Mouse (Mus musculus) forebrain, embryonic 16.5 days (tissue): Measurements from ENCODE around the gene Zfp593. TPM values are rescaled to one million over a fixed set of nuclear protein-coding genes. Genes with fewer than 3 reads are reported as not detected.
A peak's percentile ranks its signal among the peaks of the same experiment; 100 is the strongest.

ENCODE experiments used
- ATAC-seq: fragments of 200-750 bp; cut with Nextera tagmentation; 2 replicates; pipeline ENCODE4 v1.8.0; 2017; ENCODE audit warnings: mild to moderate bottlenecking, moderate library complexity
- H3K27ac ChIP-seq: fragments of 300-500 bp; sonication (generic); 2 replicates; pipeline ENCODE4 v1.5.1; 2014; ENCODE audit warnings: low read length, control low read depth
- H3K27me3 ChIP-seq: fragments of 300-500 bp; sonication (generic); replicated peaks from 2 replicates; pipeline ENCODE4 v1.6.1; 2014; ENCODE audit warnings: low read length; ENCODE audit not compliant: control insufficient read depth, insufficient read depth
- H3K36me3 ChIP-seq: fragments of 300-500 bp; sonication (generic); 2 replicates; pipeline ENCODE4 v1.6.1; 2014; ENCODE audit not compliant: control insufficient read depth, insufficient read depth
- H3K4me1 ChIP-seq: fragments of 300-500 bp; sonication (generic); replicated peaks from 2 replicates; pipeline ENCODE4 v1.6.1; 2014; ENCODE audit warnings: low read length; ENCODE audit not compliant: control insufficient read depth, insufficient read depth
- H3K4me2 ChIP-seq: fragments of 300-500 bp; sonication (generic); 2 replicates; pipeline ENCODE4 v1.6.1; 2014; ENCODE audit warnings: mild to moderate bottlenecking, low read length, control low read depth
- H3K4me3 ChIP-seq: fragments of 300-500 bp; sonication (generic); replicated peaks from 2 replicates; pipeline ENCODE4 v1.5.1; 2014; ENCODE audit warnings: mild to moderate bottlenecking, low read length, control low read depth
- H3K9ac ChIP-seq: fragments of 300-500 bp; sonication (generic); replicated peaks from 2 replicates; pipeline ENCODE4 v1.6.1; 2014; ENCODE audit warnings: low read depth, low read length, control low read depth
- H3K9me3 ChIP-seq: fragments of 300-500 bp; sonication (generic); 2 replicates; pipeline ENCODE4 v1.6.1; 2016; ENCODE audit warnings: low read length; ENCODE audit not compliant: control insufficient read depth
- WGBS: fragments of 180-500 bp; shearing (Covaris S2); extraction: QIAGEN DNeasy Blood & Tissue Kit; methylation state at CpG from one replicate; pipeline ENCODE4 v1.1.7; 2014; 5-methylcytosine and 5-hydroxymethylcytosine counted together
- polyA plus RNA-seq: library from polyadenylated mRNA; unstranded; fragments of >200 nt; fragmentation: Nextera tagmentation; extraction: Ambion mirVana; gene quantifications from 2 replicates; pipeline ENCODE4 v1.2.1, GENCODE M21; 2015

Gene Zfp593
- polyA plus RNA-seq, 1 experiment from 2014 or later: 17.1 TPM

- H3K9ac ChIP-seq: peak overlapping the region; percentile 65
- H3K4me3 ChIP-seq: peak overlapping the region; percentile 59
- H3K4me2 ChIP-seq: peak overlapping the region; percentile 78
- H3K36me3 ChIP-seq: no peaks in the 10 kb centered on the region
- no peaks in the 10 kb centered on the region for H3K9me3 ChIP-seq
- H3K4me1 ChIP-seq: peaks cover 35% of the 10 kb centered on the region
- peaks cover 61% of the 10 kb centered on the region for H3K27me3 ChIP-seq
- under 1% methylated on average over 91 of the region's 91 CpGs for WGBS
- H3K27ac ChIP-seq: peak overlapping the region; percentile 56
- peak; percentile 51 for ATAC-seq
These were observed 6.1 kb upstream of the Zfp593 start for GRCm38 (mm10) chr4:134251241-134252130.

GRCm38 (mm10) chr4:134250930-134251240 is 5.5 kb upstream of the Zfp593 start:
- Histone ChIP-seq H3K4me1 (peaks cover 36% of the 10 kb centered on the region), H3K27ac (no peak overlapping the region)

GRCm38 (mm10) chr4:134250116-134250929 is 4.9 kb upstream of the Zfp593 start:
- H3K27me3 ChIP-seq: peaks cover 58% of the 10 kb centered on the region
- H3K4me1 ChIP-seq: peaks cover 39% of the 10 kb centered on the region
- no peaks in the 10 kb centered on the region for H3K36me3 ChIP-seq
- peak overlapping the region; percentile 49 for H3K9ac ChIP-seq
- H3K4me2 ChIP-seq: peak overlapping the region; percentile 78
- no peak for ATAC-seq
- H3K27ac ChIP-seq: no peak overlapping the region
- WGBS: 5% methylated on average over 27 of the region's 27 CpGs
- H3K9me3 ChIP-seq: no peaks in the 10 kb centered on the region
- peak overlapping the region; percentile 59 for H3K4me3 ChIP-seq

More at GRCm38 (mm10) chr4:134250930-134251240, 5.5 kb upstream of the Zfp593 start:
- Histone ChIP-seq H3K4me3 (peak overlapping the region; percentile 59), H3K4me2 (peak overlapping the region; percentile 78), H3K36me3 (no peaks in the 10 kb centered on the region), H3K27me3 (peaks cover 58% of the 10 kb centered on the region), H3K9me3 (no peaks in the 10 kb centered on the region), H3K9ac (peak overlapping the region; percentile 65)
- no peak for ATAC-seq
- 6% methylated on average over 10 of the region's 10 CpGs for WGBS

GRCm38 (mm10) chr4:134249651-134250050 is 4.3 kb upstream of the Zfp593 start:
- H3K4me1 ChIP-seq: peaks cover 42% of the 10 kb centered on the region
- peak overlapping the region; percentile 59 for H3K4me3 ChIP-seq

GRCm38 (mm10) chr4:134246719-134247258 is 1.4 kb upstream of the Zfp593 start, which contains the start of gene Gm30191:
Gene Gm30191, plus strand, starts transcription at chr4:134246935.
- Histone ChIP-seq H3K4me3 (peak within 1 kb of the TSS; percentile 78), H3K27ac (no peak within 1 kb of the TSS), H3K27me3 (peaks cover 27% of the 10 kb centered on the region), H3K4me1 (peaks cover 35% of the 10 kb centered on the region), H3K9me3 (no peaks in the 10 kb centered on the region), H3K9ac (peak within 1 kb of the TSS; percentile 72; the same call in 1 of the 2 replicates), H3K4me2 (peak within 1 kb of the TSS; percentile 70), H3K36me3 (no peaks in the 10 kb centered on the region)
- 65% methylated on average over 7 of the region's 7 CpGs for WGBS
- no peak for ATAC-seq

More at GRCm38 (mm10) chr4:134249651-134250050, 4.3 kb upstream of the Zfp593 start:
- no peaks in the 10 kb centered on the region for H3K9me3 ChIP-seq
- H3K4me2 ChIP-seq: peak overlapping the region; percentile 78
- H3K27ac ChIP-seq: no peak overlapping the region
- peak; percentile 48 for ATAC-seq
- H3K9ac ChIP-seq: peak overlapping the region; percentile 49
- H3K36me3 ChIP-seq: no peaks in the 10 kb centered on the region
- peaks cover 52% of the 10 kb centered on the region for H3K27me3 ChIP-seq
- WGBS: under 1% methylated on average over 30 of the region's 30 CpGs

GRCm38 (mm10) chr4:134246256-134246655 is 864 bp upstream of the Zfp593 start:
- Histone ChIP-seq H3K9me3 (no peaks in the 10 kb centered on the region), H3K27ac (no peak overlapping the region), H3K4me2 (no peak overlapping the region), H3K36me3 (no peaks in the 10 kb centered on the region), H3K9ac (no peak overlapping the region), H3K4me1 (peaks cover 32% of the 10 kb centered on the region), H3K27me3 (peaks cover 23% of the 10 kb centered on the region), H3K4me3 (no peak overlapping the region)
- WGBS: 29% methylated on average over 4 of the region's 4 CpGs
- ATAC-seq: peak; percentile 14; the same call in 1 of the 2 replicates

- Histone ChIP-seq H3K36me3 (no peaks in the 10 kb centered on the region), H3K4me3 (no peak within 1 kb of the TSS), H3K27me3 (peaks cover 6% of the 10 kb centered on the region; the same call in 1 of the 2 replicates), H3K9me3 (no peaks in the 10 kb centered on the region), H3K9ac (no peak within 1 kb of the TSS; the same call in 1 of the 2 replicates), H3K4me2 (peak within 1 kb of the TSS; percentile 70; the same call in 1 of the 2 replicates), H3K4me1 (peaks cover 16% of the 10 kb centered on the region), H3K27ac (no peak within 1 kb of the TSS)
- WGBS: 93% methylated on average over 17 of the region's 17 CpGs
- ATAC-seq: no peak
These were observed 1.7 kb downstream of the Zfp593 start, which contains the start of gene E130218I03Rik for GRCm38 (mm10) chr4:134243516-134244250. Gene E130218I03Rik, plus strand, starts transcription at chr4:134243662.

GRCm38 (mm10) chr4:134238686-134239085 is 6.7 kb downstream of the Zfp593 start:
- Histone ChIP-seq H3K9ac (no peak overlapping the region), H3K36me3 (no peaks in the 10 kb centered on the region), H3K27ac (no peak overlapping the region), H3K4me3 (no peak overlapping the region), H3K27me3 (peaks cover 3% of the 10 kb centered on the region), H3K9me3 (no peaks in the 10 kb centered on the region), H3K4me2 (peak overlapping the region; percentile 8; the same call in 1 of the 2 replicates), H3K4me1 (peaks cover 7% of the 10 kb centered on the region)
- WGBS: 11% methylated on average over 10 of the region's 10 CpGs
- no peak for ATAC-seq
